Mouse (Mus musculus): ENCODE measurements around the gene Ptprn. TPM values are rescaled to one million over a fixed set of nuclear protein-coding genes. Genes with fewer than 3 reads are reported as not detected.

Gene Ptprn
- polyA plus RNA-seq, 1 experiment: 10.1 TPM

DNA sequence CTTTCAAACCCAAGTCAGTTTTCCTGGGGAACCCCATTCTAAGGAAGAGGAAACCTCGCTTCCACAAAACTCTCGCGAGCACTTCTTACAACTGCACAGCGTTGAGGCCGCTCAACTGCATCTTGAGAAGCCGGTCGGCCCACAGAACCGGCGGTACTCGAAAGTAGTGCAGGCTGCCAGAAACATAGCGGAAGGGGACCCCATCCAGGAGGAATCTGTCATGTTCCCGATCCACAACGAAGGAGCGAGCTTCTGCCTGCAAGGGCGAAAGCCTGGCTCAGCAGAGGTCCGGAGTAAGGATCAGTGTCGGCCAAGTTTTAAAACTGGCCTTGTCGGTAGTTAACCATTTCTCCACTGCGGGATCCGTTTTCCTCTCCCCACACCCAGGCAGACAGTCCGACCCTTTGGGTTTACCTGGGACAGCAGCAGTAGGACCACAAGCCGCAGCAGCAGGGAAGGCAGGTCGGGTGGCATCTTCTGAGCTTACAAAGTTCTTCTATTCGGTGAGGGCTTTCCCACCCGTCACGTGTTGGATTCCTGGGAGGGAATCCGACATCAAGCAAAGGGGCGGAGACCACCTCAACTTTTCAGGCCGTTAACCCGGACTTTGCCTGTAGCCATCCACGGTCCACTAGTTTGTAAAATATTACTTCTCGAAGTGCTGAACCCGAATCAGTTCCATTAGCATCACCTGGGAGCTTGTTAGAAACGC lies 55.2 kb downstream of the Ptprn start:
- Histone ChIP-seq H3K9me3 (replicated peaks; ENCODE audit: control insufficient read depth, insufficient read depth, low read length, poor library complexity, severe bottlenecking) (no peaks in the 10 kb centered on the region), H3K9ac (ENCODE audit: low read depth, poor library complexity, severe bottlenecking) (peak overlapping the region; percentile 55), H3K4me1 (ENCODE audit: control insufficient read depth, insufficient read depth, low read length) (peaks cover 2% of the 10 kb centered on the region), H3K27ac (ENCODE audit: insufficient read depth, low read length) (no peak overlapping the region), H3K27me3 (ENCODE audit: control insufficient read depth, insufficient read depth, low read length, poor library complexity, severe bottlenecking) (no peaks in the 10 kb centered on the region), H3K36me3 (ENCODE audit: control insufficient read depth, insufficient read depth, low read length, poor library complexity, severe bottlenecking) (peaks cover 12% of the 10 kb centered on the region), H3K4me3 (ENCODE audit: low read depth, low read length) (peak overlapping the region; percentile 64)
- TF ChIP-seq CTCF (IDR thresholded peaks at IDR 0.05; ENCODE audit: low read depth, low read length) (no peak), POLR2A (IDR thresholded peaks at IDR 0.05; ENCODE audit: insufficient read depth, low read length) (no peak), EP300 (IDR thresholded peaks at IDR 0.05; ENCODE audit: insufficient read depth, low read depth, low read length) (no peak)

DNA sequence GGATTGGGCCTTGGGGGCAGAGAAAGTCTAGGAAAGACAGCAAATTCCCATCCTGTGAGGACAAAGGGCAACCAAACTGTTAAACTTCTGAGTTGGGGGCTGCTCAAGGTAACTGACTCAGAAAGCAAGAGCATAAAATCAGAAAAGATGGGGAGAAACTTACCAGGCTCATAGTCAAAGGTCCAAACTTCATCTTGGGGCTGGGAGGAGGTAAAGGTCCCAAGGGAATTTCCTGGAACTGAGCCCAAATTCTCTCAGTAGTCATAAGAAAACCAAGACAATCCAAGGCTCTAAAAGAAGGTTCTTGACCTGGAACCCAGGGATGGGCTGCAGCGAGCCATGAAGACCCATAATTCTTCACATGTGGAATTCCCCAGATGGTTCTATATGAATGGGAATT lies 63.1 kb downstream of the Ptprn start:
- H3K27me3 ChIP-seq (ENCODE audit: control insufficient read depth, insufficient read depth, low read length, poor library complexity, severe bottlenecking): no peaks in the 10 kb centered on the region
- no peak overlapping the region for H3K4me3 ChIP-seq (ENCODE audit: low read depth, low read length)
- no peaks in the 10 kb centered on the region for H3K4me1 ChIP-seq (ENCODE audit: control insufficient read depth, insufficient read depth, low read length)
- no peak overlapping the region for H3K27ac ChIP-seq (ENCODE audit: insufficient read depth, low read length)
- TF ChIP-seq EP300 (IDR thresholded peaks at IDR 0.05; ENCODE audit: insufficient read depth, low read depth, low read length): no peak
- no peak for TF ChIP-seq POLR2A (IDR thresholded peaks at IDR 0.05; ENCODE audit: insufficient read depth, low read length)
- no peak for TF ChIP-seq CTCF (IDR thresholded peaks at IDR 0.05; ENCODE audit: low read depth, low read length)
- no peak overlapping the region for H3K9ac ChIP-seq (ENCODE audit: low read depth, poor library complexity, severe bottlenecking)
- H3K36me3 ChIP-seq (ENCODE audit: control insufficient read depth, insufficient read depth, low read length, poor library complexity, severe bottlenecking): peaks cover 8% of the 10 kb centered on the region
- H3K9me3 ChIP-seq (replicated peaks; ENCODE audit: control insufficient read depth, insufficient read depth, low read length, poor library complexity, severe bottlenecking): no peaks in the 10 kb centered on the region

Other genes with a start within 250 kb of the Ptprn start
- 3.7 and 5.1 TPM in 2 replicates for gene Nhej1, start 139.3 kb downstream of the Ptprn start, polyA plus RNA-seq (2011; ENCODE audit: insufficient read depth, insufficient read length, low read depth, missing spikeins)
- not detected in 2 replicates for gene Slc23a3, start 130.6 kb downstream of the Ptprn start, polyA plus RNA-seq (2011; ENCODE audit: insufficient read depth, insufficient read length, low read depth, missing spikeins)
- gene Cnppd1, start 121.8 kb downstream of the Ptprn start, polyA plus RNA-seq (2011; ENCODE audit: insufficient read depth, insufficient read length, low read depth, missing spikeins): 20.0 and 23.9 TPM in 2 replicates
- 21.9 and 22.7 TPM in 2 replicates for gene Retreg2, start 121.7 kb downstream of the Ptprn start, polyA plus RNA-seq (2011; ENCODE audit: insufficient read depth, insufficient read length, low read depth, missing spikeins)
- gene Zfand2b, start 95.9 kb downstream of the Ptprn start, polyA plus RNA-seq (2011; ENCODE audit: insufficient read depth, insufficient read length, low read depth, missing spikeins): 10.9 and 13.0 TPM in 2 replicates
- 8.8 and 10.8 TPM in 2 replicates for gene Abcb6, start 84.1 kb downstream of the Ptprn start, polyA plus RNA-seq (2011; ENCODE audit: insufficient read depth, insufficient read length, low read depth, missing spikeins)
- gene Ankzf1, start 72.4 kb downstream of the Ptprn start, polyA plus RNA-seq (2011; ENCODE audit: insufficient read depth, insufficient read length, low read depth, missing spikeins): 17.0 and 17.4 TPM in 2 replicates
- 10.3 and 10.6 TPM in 2 replicates for gene Atg9a, start 72.3 kb downstream of the Ptprn start, polyA plus RNA-seq (2011; ENCODE audit: insufficient read depth, insufficient read length, low read depth, missing spikeins)
- 5.1 and 10.6 TPM in 2 replicates for gene Glb1l, start 53.7 kb downstream of the Ptprn start, polyA plus RNA-seq (2011; ENCODE audit: insufficient read depth, insufficient read length, low read depth, missing spikeins)
- 27.8 and 37.4 TPM in 2 replicates for gene Stk16, start 53.7 kb downstream of the Ptprn start, polyA plus RNA-seq (2011; ENCODE audit: insufficient read depth, insufficient read length, low read depth, missing spikeins)
- gene Tuba4a, start 44.6 kb downstream of the Ptprn start, polyA plus RNA-seq (2011; ENCODE audit: insufficient read depth, insufficient read length, low read depth, missing spikeins): 97.4 and 113 TPM in 2 replicates
- gene A630095N17Rik, start 32.4 kb downstream of the Ptprn start, polyA plus RNA-seq (2011; ENCODE audit: insufficient read depth, insufficient read length, low read depth, missing spikeins): not detected in 2 replicates
- gene Dnajb2, start 28.1 kb downstream of the Ptprn start, polyA plus RNA-seq (2011; ENCODE audit: insufficient read depth, insufficient read length, low read depth, missing spikeins): 18.9 and 23.8 TPM in 2 replicates
- gene Resp18, start 13.9 kb upstream of the Ptprn start, polyA plus RNA-seq (2011; ENCODE audit: insufficient read depth, insufficient read length, low read depth, missing spikeins): not detected in 2 replicates
- gene Dnpep, start 53.5 kb upstream of the Ptprn start, polyA plus RNA-seq (2011; ENCODE audit: insufficient read depth, insufficient read length, low read depth, missing spikeins): 104 and 105 TPM in 2 replicates
- 18.2 and 23.3 TPM in 2 replicates for gene Des, start 95.8 kb upstream of the Ptprn start, polyA plus RNA-seq (2011; ENCODE audit: insufficient read depth, insufficient read length, low read depth, missing spikeins)
- gene Speg, start 110.8 kb upstream of the Ptprn start, polyA plus RNA-seq (2011; ENCODE audit: insufficient read depth, insufficient read length, low read depth, missing spikeins): 18.0 and 19.8 TPM in 2 replicates
- gene Gmppa, start 171.4 kb upstream of the Ptprn start, polyA plus RNA-seq (2011; ENCODE audit: insufficient read depth, insufficient read length, low read depth, missing spikeins): 35.2 and 36.5 TPM in 2 replicates
- gene Asic4, start 185.9 kb upstream of the Ptprn start, polyA plus RNA-seq (2011; ENCODE audit: insufficient read depth, insufficient read length, low read depth, missing spikeins): not detected in 2 replicates
- gene Chpf, start 214.8 kb upstream of the Ptprn start, polyA plus RNA-seq (2011; ENCODE audit: insufficient read depth, insufficient read length, low read depth, missing spikeins): 13.3 and 15.1 TPM in 2 replicates
- gene Tmem198, start 215.0 kb upstream of the Ptprn start, polyA plus RNA-seq (2011; ENCODE audit: insufficient read depth, insufficient read length, low read depth, missing spikeins): 0.27 and 0.53 TPM in 2 replicates
- 32.6 and 32.9 TPM in 2 replicates for gene Obsl1, start 241.9 kb upstream of the Ptprn start, polyA plus RNA-seq (2011; ENCODE audit: insufficient read depth, insufficient read length, low read depth, missing spikeins)
- gene Inha, start 242.6 kb upstream of the Ptprn start, polyA plus RNA-seq (2011; ENCODE audit: insufficient read depth, insufficient read length, low read depth, missing spikeins): 1.9 and 2.4 TPM in 2 replicates

Data from ES-Bruce4 (cell line).